Mouse (Mus musculus): Measurements from ENCODE around the gene Pax6. TPM values are rescaled to one million over a fixed set of nuclear protein-coding genes. Genes with fewer than 3 reads are reported as not detected.
A peak's percentile ranks its signal among the peaks of the same experiment; 100 is the strongest.

The Pax6 gene
- polyA plus RNA-seq, 1 experiment = 2.6 TPM

- H3K4me1 ChIP-seq (ENCODE audit: control insufficient read depth, insufficient read depth, insufficient read length, low read length) = peaks cover 22% of the 10 kb centered on the region
- H3K4me3 ChIP-seq (ENCODE audit: low read depth, low read length) = no peak overlapping the region
- TF ChIP-seq CTCF (IDR thresholded peaks at IDR 0.05; ENCODE audit: extremely low read depth, insufficient read length, insufficient replicate concordance, low read depth, low read length) (no peak), POLR2A (IDR thresholded peaks at IDR 0.05; ENCODE audit: low read depth, low read length) (no peak)
- no peak overlapping the region for H3K27ac ChIP-seq (ENCODE audit: insufficient read depth, low read depth, low read length)
- WGBS = 3% methylated on average over 41 of the region's 41 CpGs
- peaks cover 88% of the 10 kb centered on the region for H3K27me3 ChIP-seq (ENCODE audit: control insufficient read depth, insufficient read depth, low read length)
- H3K36me3 ChIP-seq (ENCODE audit: control insufficient read depth, insufficient read depth, low read length) = no peaks in the 10 kb centered on the region
Observed at GRCm38 (mm10) chr2:105666763-105667625, 1.7 kb upstream of the Pax6 start.

- Histone ChIP-seq H3K36me3 (ENCODE audit: control insufficient read depth, insufficient read depth, low read length) (no peaks in the 10 kb centered on the region), H3K4me3 (ENCODE audit: low read depth, low read length) (no peak overlapping the region), H3K27me3 (ENCODE audit: control insufficient read depth, insufficient read depth, low read length) (peaks cover 90% of the 10 kb centered on the region), H3K27ac (ENCODE audit: insufficient read depth, low read depth, low read length) (no peak overlapping the region), H3K4me1 (ENCODE audit: control insufficient read depth, insufficient read depth, insufficient read length, low read length) (peaks cover 22% of the 10 kb centered on the region)
- WGBS = 0% methylated on average over 11 of the region's 11 CpGs
- TF ChIP-seq POLR2A (IDR thresholded peaks at IDR 0.05; ENCODE audit: low read depth, low read length) (no peak), CTCF (IDR thresholded peaks at IDR 0.05; ENCODE audit: extremely low read depth, insufficient read length, insufficient replicate concordance, low read depth, low read length) (0 out of 2 replicates have a peak, but pooled peaks have one; percentile 13)
Observed at GRCm38 (mm10) chr2:105667626-105667950, 1.1 kb upstream of the Pax6 start.

- WGBS = 2% methylated on average over 35 of the region's 35 CpGs
- Histone ChIP-seq H3K27me3 (ENCODE audit: control insufficient read depth, insufficient read depth, low read length) (peaks cover 93% of the 10 kb centered on the region), H3K36me3 (ENCODE audit: control insufficient read depth, insufficient read depth, low read length) (no peaks in the 10 kb centered on the region), H3K27ac (ENCODE audit: insufficient read depth, low read depth, low read length) (no peak overlapping the region), H3K4me1 (ENCODE audit: control insufficient read depth, insufficient read depth, insufficient read length, low read length) (peaks cover 25% of the 10 kb centered on the region), H3K4me3 (ENCODE audit: low read depth, low read length) (peak overlapping the region; percentile 19)
- TF ChIP-seq POLR2A (IDR thresholded peaks at IDR 0.05; ENCODE audit: low read depth, low read length) (no peak), CTCF (IDR thresholded peaks at IDR 0.05; ENCODE audit: extremely low read depth, insufficient read length, insufficient replicate concordance, low read depth, low read length) (no peak)
Observed at GRCm38 (mm10) chr2:105669371-105669861, 716 bp downstream of the Pax6 start.

GRCm38 (mm10) chr2:105669881-105670730 is 1.4 kb downstream of the Pax6 start:
- Histone ChIP-seq H3K27me3 (ENCODE audit: control insufficient read depth, insufficient read depth, low read length) (peaks cover 94% of the 10 kb centered on the region), H3K27ac (ENCODE audit: insufficient read depth, low read depth, low read length) (no peak overlapping the region), H3K4me3 (ENCODE audit: low read depth, low read length) (peak overlapping the region; percentile 19), H3K36me3 (ENCODE audit: control insufficient read depth, insufficient read depth, low read length) (no peaks in the 10 kb centered on the region), H3K4me1 (ENCODE audit: control insufficient read depth, insufficient read depth, insufficient read length, low read length) (peaks cover 31% of the 10 kb centered on the region)
- no peak for TF ChIP-seq POLR2A (IDR thresholded peaks at IDR 0.05; ENCODE audit: low read depth, low read length)
- TF ChIP-seq CTCF (IDR thresholded peaks at IDR 0.05; ENCODE audit: extremely low read depth, insufficient read length, insufficient replicate concordance, low read depth, low read length) = no peak
- 2% methylated on average over 29 of the region's 29 CpGs for WGBS

- WGBS = 5% methylated on average over 6 of the region's 6 CpGs
- H3K4me1 ChIP-seq (ENCODE audit: control insufficient read depth, insufficient read depth, insufficient read length, low read length) = peaks cover 34% of the 10 kb centered on the region
- H3K36me3 ChIP-seq (ENCODE audit: control insufficient read depth, insufficient read depth, low read length) = no peaks in the 10 kb centered on the region
- TF ChIP-seq POLR2A (IDR thresholded peaks at IDR 0.05; ENCODE audit: low read depth, low read length) (no peak), CTCF (IDR thresholded peaks at IDR 0.05; ENCODE audit: extremely low read depth, insufficient read length, insufficient replicate concordance, low read depth, low read length) (no peak)
- no peak overlapping the region for H3K27ac ChIP-seq (ENCODE audit: insufficient read depth, low read depth, low read length)
- no peak overlapping the region for H3K4me3 ChIP-seq (ENCODE audit: low read depth, low read length)
- peaks cover 94% of the 10 kb centered on the region for H3K27me3 ChIP-seq (ENCODE audit: control insufficient read depth, insufficient read depth, low read length)
Observed at GRCm38 (mm10) chr2:105670731-105671095, 2.0 kb downstream of the Pax6 start.

- H3K36me3 ChIP-seq (ENCODE audit: control insufficient read depth, insufficient read depth, low read length) = no peaks in the 10 kb centered on the region
- H3K27ac ChIP-seq (ENCODE audit: insufficient read depth, low read depth, low read length) = no peak overlapping the region
- TF ChIP-seq CTCF (IDR thresholded peaks at IDR 0.05; ENCODE audit: extremely low read depth, insufficient read length, insufficient replicate concordance, low read depth, low read length) (no peak), POLR2A (IDR thresholded peaks at IDR 0.05; ENCODE audit: low read depth, low read length) (no peak)
- H3K27me3 ChIP-seq (ENCODE audit: control insufficient read depth, insufficient read depth, low read length) = peaks cover 95% of the 10 kb centered on the region
- H3K4me3 ChIP-seq (ENCODE audit: low read depth, low read length) = no peak overlapping the region
- 7% methylated on average over 9 of the region's 9 CpGs for WGBS
- peaks cover 37% of the 10 kb centered on the region for H3K4me1 ChIP-seq (ENCODE audit: control insufficient read depth, insufficient read depth, insufficient read length, low read length)
Observed at GRCm38 (mm10) chr2:105671116-105671797, 2.6 kb downstream of the Pax6 start.

Measured in small intestine, adult 2 months (tissue).